Mouse (Mus musculus) CH12F3 (cell line): Measurements from ENCODE around the gene Ndst2.
"Not testable (repeated sequence)": the region's sequence is repeated elsewhere in the genome, so short reads cannot be mapped to it uniquely, and the experiment has no call there.

Experiments used
- in situ Hi-C: fragments of 300-500 bp; cut with MboI; formaldehyde crosslinking; loops from 2 replicates; pipeline ENCODE4 v1.14.3; 2020; ENCODE audit warnings: low sequenced_read_pairs

Gene Ndst2

GRCm38 (mm10) chr14:20741301-20741700 lies 6.9 kb upstream of the Ndst2 start:
- in situ Hi-C loops: no loop called here

- in situ Hi-C loops: no loop called here
Measured at GRCm38 (mm10) chr14:20738511-20738910, 4.1 kb upstream of the Ndst2 start.

- in situ Hi-C loops: no loop called here
Measured at GRCm38 (mm10) chr14:20737306-20737705, 2.9 kb upstream of the Ndst2 start.

GRCm38 (mm10) chr14:20735892-20736390 lies 1.6 kb upstream of the Ndst2 start:
- in situ Hi-C loops: no loop called here

- in situ Hi-C loops: no loop called here
Measured at GRCm38 (mm10) chr14:20735052-20735451, 690 bp upstream of the Ndst2 start.

GRCm38 (mm10) chr14:20733041-20733951 lies 1.1 kb downstream of the Ndst2 start:
- in situ Hi-C loops: no loop called here

GRCm38 (mm10) chr14:20730853-20731602 lies 3.3 kb downstream of the Ndst2 start:
- in situ Hi-C loops: no loop called here

GRCm38 (mm10) chr14:20729871-20730270 lies 4.5 kb downstream of the Ndst2 start:
- in situ Hi-C loops: no loop called here

GRCm38 (mm10) chr14:20725660-20726339 lies 8.6 kb downstream of the Ndst2 start:
- in situ Hi-C loops: no loop called here

- in situ Hi-C loops: no loop called here
Measured at GRCm38 (mm10) chr14:20724043-20724442, 10.3 kb downstream of the Ndst2 start.

- in situ Hi-C loops: no loop called here
Measured at GRCm38 (mm10) chr14:20723006-20723405, 11.4 kb downstream of the Ndst2 start.

GRCm38 (mm10) chr14:20721371-20721770 lies 13.0 kb downstream of the Ndst2 start:
- in situ Hi-C loops: no loop called here

- in situ Hi-C loops: no loop called here
Measured at GRCm38 (mm10) chr14:20719767-20720166, 14.6 kb downstream of the Ndst2 start.

- in situ Hi-C loops: no loop called here
Measured at GRCm38 (mm10) chr14:20718443-20718842, 15.9 kb downstream of the Ndst2 start.

- in situ Hi-C loops: no loop called here
Measured at GRCm38 (mm10) chr14:20713832-20714231, 20.5 kb downstream of the Ndst2 start.

- in situ Hi-C loops: no loop called here
Measured at GRCm38 (mm10) chr14:20708239-20708638, 26.1 kb downstream of the Ndst2 start.

- in situ Hi-C loops: no loop called here
Measured at GRCm38 (mm10) chr14:20707201-20708190, 26.9 kb downstream of the Ndst2 start, which contains the start of gene Zswim8. Gene Zswim8 (plus strand): TSS chr14:20707552.

GRCm38 (mm10) chr14:20703461-20703860 lies 30.9 kb downstream of the Ndst2 start:
- in situ Hi-C loops: not testable (repeated sequence)

GRCm38 (mm10) chr14:20702741-20703381 lies 31.5 kb downstream of the Ndst2 start, which contains the start of gene Chchd1:
Gene Chchd1 (plus strand): TSS chr14:20703006.
- in situ Hi-C loops: no loop called here
